Mouse (Mus musculus): Measurements from ENCODE around the gene Rhox3h.
"Not testable (repeated sequence)": the region's sequence is repeated elsewhere in the genome, so short reads cannot be mapped to it uniquely, and the experiment has no call there.

Rhox3h gene

DNA sequence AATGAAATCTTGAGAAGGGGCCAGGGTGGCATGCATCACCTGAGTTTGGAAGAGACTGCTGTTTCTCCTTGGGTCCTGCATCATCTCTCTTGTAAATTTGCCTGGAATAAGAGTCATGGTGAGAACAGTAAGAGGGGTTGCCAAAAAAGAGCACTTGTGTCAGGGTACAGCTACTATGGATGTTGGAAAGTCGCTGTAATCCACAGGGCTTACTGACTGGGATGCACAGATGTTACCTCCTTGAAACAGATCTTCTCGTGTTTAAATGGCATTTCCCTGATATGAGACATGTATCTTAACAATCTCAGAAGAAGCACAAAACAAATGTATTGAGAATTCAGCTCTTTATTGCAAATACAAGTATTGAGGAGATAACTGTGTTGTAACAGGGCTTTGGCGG is at the start of gene Rhox3h:
Gene Rhox3h, minus strand, starts transcription at position 101 of the 400 bp plus-strand sequence.
- DNase-seq (ENCODE audit: low read depth): not testable (repeated sequence)

DNA sequence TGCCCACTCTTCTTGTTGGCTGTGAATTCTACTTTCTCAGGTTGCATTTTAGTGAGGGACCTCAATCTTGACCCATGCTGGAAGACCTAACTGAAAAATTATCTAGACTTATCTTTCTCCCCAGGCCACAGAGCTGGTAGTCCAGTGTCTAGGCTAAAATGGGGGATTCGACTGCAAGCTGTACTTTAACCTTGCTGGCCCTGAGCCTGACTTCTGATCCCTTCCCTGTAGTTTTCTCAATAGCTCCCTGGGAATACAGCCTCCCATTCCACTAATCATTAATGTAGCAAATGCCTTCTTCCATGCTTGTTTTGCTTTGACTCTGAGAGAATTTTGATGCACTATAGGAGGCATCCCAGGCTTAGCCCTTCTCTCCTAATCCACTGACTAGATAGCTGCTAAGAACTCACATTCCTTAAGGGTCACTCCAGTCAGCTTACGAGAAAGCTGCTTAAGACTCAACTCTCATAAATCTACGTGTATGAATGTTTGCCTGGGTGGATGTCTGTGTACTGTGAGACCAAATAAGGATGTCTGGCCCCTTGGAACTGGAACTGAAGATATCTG is 33.3 kb upstream of the Rhox3h start:
- DNase-seq (ENCODE audit: low read depth): no peak

DNA sequence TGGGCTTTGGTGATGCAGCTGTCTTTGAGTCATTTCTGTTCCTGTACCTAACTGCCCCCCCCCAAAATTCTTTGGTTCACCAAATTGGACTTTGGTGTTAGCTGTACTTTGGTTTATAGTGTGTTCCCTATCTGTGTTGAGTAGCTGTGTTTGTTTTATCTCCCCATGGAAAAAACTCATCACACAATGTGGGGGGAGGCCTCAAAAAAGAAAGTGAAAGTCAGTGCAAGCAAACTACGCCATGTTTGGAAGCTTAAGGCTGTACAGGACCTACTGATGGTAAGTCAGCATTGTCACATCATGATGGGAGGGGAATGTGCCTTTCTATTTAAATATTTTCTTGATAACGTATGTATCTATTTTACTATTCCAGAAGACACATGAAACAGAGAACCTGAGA is 23.7 kb upstream of the Rhox3h start:
- peak; percentile 1 for DNase-seq (ENCODE audit: low read depth)

DNA sequence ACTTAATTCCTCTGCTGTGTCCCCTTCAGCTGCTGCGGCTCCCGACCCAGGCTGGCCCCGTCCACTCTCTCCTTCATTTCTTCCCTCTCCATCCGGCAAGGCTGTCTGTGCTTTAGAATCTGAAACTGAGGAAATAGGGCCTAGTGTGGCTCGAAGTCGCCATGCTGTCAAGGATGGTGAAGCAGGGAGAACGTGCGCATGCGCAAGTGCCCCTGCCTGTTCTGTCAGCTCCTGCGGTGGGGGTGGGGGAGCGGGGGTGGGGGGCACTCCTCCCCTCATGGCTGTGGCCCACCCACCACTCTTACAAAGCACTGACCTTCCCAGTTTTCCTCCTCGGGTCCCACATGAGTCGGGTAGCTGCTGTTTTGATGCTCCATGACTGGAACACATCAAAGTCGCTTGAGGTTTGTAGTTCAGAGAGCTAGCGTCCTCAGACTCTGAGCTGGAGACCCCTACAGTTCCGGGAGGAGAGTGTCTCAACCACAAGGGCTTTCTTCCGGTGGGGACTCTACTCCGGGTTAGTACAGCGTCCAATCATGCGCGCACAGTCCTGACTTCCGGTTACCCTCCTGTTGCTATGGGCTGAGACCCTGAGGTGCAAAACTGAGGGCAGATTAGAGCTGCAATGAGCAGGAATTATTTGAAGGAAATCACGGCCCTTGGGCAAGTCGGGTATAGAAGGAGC is 14.6 kb upstream of the Rhox3h start:
- DNase-seq (ENCODE audit: low read depth): no peak

DNA sequence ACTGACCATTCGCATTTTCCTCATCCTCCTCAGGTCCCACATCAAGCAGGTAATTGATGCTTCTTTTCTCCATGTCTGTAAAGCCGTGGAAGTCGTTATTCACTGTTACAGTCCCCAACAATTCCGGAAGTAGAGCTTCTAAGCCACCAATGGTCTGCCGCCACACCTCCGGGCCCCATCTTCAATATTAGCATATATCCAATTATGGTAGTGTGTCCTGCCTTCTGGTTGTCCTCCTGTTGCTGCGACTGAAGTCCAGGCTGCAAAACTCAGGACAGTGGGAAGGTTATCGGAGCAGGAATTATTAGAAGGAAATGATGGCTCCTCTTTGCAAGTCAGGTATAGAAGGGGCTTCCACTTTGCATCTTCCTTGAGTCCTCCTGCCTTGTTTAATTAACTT is 4.6 kb upstream of the Rhox3h start, which contains the start of gene Rhox2h:
Gene Rhox2h, minus strand, starts transcription at position 101 of the 400 bp plus-strand sequence.
- not testable (repeated sequence) for DNase-seq (ENCODE audit: low read depth)

DNA sequence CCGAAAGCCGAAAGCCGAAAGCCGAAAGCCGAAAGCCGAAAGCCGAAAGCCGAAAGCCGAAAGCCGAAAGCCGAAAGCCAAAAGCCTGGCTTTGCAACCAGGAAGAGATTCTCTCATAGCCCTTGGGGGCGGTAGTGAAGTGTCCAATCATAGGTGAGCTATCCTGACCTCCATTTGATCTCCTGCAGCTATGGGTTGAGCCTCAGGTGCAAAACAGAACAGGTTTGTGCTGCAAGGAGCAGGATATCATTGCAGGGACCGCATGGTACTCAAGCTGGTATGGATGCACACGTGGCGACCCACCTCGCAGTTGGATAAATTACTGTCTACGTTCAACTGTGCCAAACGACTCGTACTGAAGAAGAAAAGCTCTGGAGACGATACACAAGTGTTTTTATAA is 17.3 kb downstream of the Rhox3h start, which contains the start of gene Rhox4g:
Gene Rhox4g, minus strand, starts transcription at position 101 of the 400 bp plus-strand sequence.
- not testable (repeated sequence) for DNase-seq (ENCODE audit: low read depth)

DNA sequence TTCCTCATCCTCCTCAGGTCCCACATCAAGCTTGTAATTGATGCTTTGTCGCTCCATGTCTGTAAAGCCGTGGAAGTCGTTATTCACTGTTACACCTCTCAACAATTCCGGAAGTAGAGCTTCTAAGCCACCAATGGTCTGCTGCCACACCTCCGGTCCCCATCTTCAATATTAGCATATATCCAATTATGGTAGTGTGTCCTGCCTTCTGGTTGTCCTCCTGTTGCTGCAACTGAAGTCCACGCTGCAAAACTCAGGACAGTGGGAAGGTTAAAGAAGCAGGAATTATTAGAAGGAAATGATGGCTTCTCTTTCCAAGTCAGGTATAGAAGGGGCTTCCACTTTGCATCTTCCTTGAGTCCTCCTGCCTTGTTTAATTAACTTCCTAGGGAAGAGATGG is 25.2 kb downstream of the Rhox3h start, which contains the start of gene Rhox2g:
Gene Rhox2g, minus strand, starts transcription at position 101 of the 400 bp plus-strand sequence.
- DNase-seq (ENCODE audit: low read depth): not testable (repeated sequence)

DNA sequence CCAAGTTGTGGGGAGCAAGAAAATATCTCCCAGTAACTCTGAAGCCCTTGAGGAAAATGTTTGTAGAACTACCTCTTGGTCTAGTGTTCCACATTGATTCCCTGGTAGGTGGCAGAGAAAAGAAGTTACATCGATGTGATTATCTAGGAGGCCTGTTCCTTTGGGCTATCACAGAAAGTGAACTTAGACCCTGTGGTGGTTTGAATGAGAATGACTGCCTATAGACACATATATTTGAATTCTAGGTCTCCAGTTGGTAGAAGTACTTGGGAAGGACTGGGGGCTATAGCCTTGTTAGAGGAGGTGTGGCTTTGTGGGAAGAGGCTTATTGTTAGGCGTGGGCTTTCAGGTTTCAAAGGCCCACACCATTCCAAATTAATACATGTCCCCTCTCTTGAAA is 40.1 kb downstream of the Rhox3h start, which contains the start of gene Rhox3g:
Gene Rhox3g, minus strand, starts transcription at position 101 of the 400 bp plus-strand sequence.
- DNase-seq (ENCODE audit: low read depth): not testable (repeated sequence)
